Mouse (Mus musculus) layer of hippocampus, adult 11-12 months (tissue): Measurements from ENCODE around the gene Ppm1l.

Experiments used
- DNase-seq: peaks from one replicate; pipeline ENCODE4 v3.0.0; 2022; ENCODE audit warnings: low spot score

Ppm1l gene

GRCm38 (mm10) chr3:69316391-69317195 lies at the start of gene Ppm1l:
Gene Ppm1l (plus strand): TSS chr3:69316861.
- peak; percentile 92 for DNase-seq

GRCm38 (mm10) chr3:69271812-69272211 lies 44.8 kb upstream of the Ppm1l start:
- no peak for DNase-seq

DNA sequence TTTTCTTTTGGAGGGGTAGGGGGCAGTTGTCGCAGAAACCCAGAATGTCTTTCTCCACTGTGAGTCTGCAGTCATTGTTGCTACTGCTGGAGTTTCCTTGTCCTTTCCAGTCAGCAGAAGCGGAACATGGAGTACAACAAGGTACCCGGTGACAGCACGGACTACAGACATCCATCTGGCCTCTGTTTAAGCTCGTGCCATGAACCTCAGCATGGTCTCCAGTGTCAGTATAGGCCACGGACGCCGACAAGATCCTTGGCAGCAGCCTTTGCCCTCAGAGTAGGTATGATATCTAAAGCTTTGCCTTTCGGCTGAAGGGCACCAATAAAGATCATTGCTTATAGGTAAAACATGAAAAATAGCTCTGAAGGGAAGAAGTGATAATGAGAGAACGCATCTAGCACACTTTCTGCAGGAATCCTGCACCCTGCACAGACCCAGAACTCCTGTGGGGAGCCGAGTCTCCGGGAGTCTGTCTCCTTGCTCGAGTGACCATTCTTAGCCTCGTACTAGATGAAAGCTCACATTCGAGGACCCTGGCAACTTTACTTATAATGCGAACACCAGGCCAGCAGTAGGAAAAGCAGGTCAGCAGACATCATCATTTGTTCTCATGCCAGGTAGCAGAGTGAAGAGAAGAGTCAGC lies 42.5 kb upstream of the Ppm1l start:
- no peak for DNase-seq

DNA sequence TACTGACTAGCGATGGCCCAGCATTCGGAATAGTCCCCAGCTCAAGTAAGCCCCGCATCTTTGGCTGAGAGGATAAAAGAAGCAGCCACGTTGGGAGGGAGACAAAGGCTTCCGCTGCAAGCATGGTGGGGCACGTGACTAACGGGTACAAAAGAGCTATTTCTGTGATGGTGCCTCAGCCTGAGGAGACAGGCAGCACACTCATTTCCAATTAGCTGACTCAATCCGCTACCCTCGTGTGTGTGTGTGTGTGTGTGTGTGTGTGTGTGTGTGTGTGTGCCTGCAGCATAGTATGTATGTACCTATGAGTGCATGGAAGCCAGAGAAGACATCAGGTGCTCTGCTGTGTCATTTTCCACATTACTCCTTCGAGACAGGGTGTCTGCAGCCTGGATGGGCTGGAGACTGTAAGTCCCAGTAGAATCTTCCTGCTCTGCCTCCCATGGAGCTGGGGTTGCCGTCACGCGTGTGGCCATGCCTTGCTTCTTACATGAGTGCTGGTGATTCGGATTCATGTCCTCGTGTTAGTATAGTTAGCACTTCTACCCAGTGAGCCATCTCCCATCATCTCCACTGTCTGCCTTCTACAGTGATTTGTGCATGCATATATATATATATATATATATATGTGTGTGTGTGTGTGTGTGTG lies 41.9 kb upstream of the Ppm1l start:
- peak; percentile 20 for DNase-seq

DNA sequence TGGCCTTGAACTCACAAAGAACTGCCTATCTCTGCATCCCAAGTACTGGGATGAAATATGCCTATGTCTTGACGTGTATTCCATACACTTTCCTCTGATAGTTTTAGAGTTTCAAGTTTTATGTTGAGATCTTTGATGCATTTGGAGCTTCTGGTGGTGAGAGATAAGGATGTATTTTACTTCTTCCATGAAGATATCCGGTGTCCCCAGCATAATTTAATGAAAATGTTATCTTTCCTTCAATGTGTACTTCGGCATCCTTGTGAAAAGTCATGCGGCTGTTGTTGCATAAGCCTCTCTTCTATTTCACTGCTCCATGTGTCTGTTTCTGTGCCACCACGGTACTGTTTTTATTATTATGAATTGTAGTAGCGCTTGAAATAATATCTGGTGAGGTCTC lies 38.0 kb upstream of the Ppm1l start:
- DNase-seq = no peak

GRCm38 (mm10) chr3:69282406-69282805 lies 34.3 kb upstream of the Ppm1l start:
- DNase-seq = peak; percentile 17

DNA sequence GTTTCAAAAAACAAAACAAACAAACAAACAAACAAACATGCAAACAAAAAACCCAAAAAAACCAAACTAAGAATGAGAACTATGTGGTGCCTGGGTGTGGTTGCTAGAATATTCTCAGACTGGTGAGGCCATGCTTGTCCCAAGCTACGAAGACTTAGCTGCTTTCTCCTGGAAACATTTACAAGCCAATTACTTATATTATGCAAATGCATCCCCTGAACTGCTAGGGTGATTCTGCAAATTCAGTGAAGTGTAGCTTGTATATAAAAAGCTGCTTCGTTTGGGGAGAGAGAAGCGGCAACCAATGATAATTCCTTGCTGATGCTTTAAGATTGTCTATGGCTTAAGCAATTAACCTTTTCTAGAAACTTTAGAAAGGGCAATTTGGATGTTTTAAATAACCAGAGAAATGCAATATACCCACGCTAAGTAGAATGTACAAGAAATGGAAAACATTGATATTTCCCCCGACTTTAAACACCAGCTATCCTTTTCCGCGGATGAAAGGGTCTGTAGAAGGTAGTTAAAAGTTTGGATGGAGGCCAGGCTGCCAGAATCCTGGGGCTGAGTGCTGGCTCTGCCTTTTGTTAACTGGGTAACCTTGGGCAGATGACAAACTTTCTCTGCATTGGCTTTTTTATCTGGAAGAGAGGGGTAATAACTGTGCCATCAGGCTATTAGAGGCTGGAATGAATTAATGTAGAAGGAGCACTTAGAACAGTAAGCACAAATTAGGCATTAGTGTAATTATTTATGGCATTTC lies 33.4 kb upstream of the Ppm1l start:
- DNase-seq = no peak

DNA sequence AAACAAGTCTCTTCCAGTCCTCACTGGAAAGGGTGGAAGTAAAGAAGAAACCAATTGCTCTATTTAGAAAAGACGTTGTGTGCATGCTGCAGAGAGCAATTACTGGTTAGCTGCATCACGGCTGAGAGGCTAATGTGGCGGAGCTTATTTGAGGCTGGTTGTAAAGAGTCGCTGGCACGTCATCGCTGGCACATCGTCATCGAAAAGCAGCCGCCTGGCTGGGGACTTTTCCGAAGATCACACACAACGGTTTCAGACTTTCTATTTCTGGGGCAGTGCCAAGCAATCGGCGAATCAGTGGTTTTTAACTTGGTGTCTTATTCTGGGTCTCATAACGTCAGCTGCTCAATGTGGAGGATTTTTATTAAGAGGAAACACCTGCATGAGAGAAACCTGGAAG lies 26.8 kb upstream of the Ppm1l start:
- DNase-seq = peak; percentile 30

GRCm38 (mm10) chr3:69290294-69290693 lies 26.4 kb upstream of the Ppm1l start:
- peak; percentile 43 for DNase-seq

GRCm38 (mm10) chr3:69290844-69291243 lies 25.8 kb upstream of the Ppm1l start:
- DNase-seq = no peak

- no peak for DNase-seq
Observed at GRCm38 (mm10) chr3:69292628-69293027, 24.0 kb upstream of the Ppm1l start.

- DNase-seq = no peak
Observed at GRCm38 (mm10) chr3:69296270-69296669, 20.4 kb upstream of the Ppm1l start.

- DNase-seq = no peak
Observed at GRCm38 (mm10) chr3:69300121-69300520, 16.5 kb upstream of the Ppm1l start.

GRCm38 (mm10) chr3:69315810-69316390 lies 761 bp upstream of the Ppm1l start:
- DNase-seq = no peak

GRCm38 (mm10) chr3:69317251-69318125 lies 827 bp downstream of the Ppm1l start:
- DNase-seq = no peak

DNA sequence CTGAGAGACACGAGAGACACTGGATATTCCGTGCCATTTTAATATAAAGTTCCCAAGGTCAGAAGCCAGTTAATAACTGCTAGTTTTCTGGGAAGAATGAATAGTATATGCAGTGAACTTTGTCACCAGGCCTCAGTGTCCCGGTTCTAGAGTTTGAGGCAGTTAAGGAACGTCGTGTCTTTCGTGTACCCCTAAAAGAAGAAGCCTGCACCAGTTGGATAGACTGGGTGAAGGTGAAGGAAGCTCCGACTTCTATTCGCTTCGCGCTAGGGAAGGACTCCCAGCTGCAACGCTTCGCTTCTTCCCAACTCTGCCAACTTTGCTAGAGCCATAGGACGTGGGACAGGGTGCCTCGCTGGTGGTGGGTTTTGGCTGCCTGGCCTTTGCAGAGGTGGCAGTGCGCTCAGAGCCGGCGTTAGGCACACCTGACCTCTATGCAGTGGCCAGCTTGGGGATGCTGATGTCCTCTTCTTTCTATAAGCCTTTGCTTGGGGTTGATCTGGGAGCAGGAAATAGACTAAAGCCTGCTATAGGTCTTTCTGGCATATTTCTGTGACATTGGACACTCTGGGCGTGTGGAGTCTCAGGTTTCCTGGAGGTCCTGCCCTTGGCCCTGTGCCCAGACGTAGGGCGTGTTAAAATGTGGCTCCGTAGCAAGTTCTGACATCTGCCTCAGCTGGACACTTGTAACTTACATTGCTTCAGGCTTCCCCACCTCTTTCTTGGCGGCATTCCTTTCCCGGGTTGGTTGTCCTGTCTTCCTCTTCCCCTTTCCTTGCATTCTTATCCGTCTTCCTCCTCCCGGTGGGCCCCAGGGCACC lies 1.7 kb downstream of the Ppm1l start:
- DNase-seq = no peak

DNA sequence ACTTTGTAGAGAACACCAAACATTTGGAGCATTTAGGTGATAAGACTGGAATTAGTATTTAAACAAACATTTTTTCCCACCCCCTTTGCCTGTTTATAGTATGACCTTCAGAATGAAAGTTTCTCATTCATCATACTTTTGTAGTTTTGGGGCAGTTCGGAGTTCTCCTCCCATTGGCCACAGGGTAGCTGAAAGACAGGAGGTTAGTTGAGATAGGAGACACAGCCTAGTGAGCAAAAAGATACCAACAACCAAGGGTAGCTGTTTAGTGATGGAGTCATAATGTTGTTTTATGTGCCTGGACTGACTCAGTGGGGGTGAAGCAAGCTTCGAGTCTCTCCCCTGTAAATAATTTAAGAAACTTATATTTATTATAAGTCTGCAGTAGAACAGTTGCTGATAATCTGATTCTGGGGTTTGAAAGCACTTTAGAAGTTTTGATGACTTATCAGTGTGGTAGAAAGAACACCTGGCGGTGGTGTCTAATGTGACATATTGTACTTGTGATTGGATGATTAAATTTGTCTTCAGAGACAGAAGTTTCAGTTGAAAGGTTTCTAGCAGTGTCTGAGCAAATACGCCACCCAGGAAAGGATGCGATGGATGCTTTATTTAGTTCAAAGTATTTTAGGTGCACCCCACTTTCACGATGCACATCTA lies 2.5 kb downstream of the Ppm1l start:
- DNase-seq = no peak

- no peak for DNase-seq
Observed at GRCm38 (mm10) chr3:69323982-69324381, 7.3 kb downstream of the Ppm1l start.

- DNase-seq = no peak
Observed at GRCm38 (mm10) chr3:69329910-69330309, 13.2 kb downstream of the Ppm1l start.

- DNase-seq = no peak
Observed at GRCm38 (mm10) chr3:69333819-69334218, 17.2 kb downstream of the Ppm1l start.
